Mouse (Mus musculus) stomach, embryonic 16.5 days (tissue): ENCODE data around the gene D2hgdh. TPM values are rescaled to one million over a fixed set of nuclear protein-coding genes. Genes with fewer than 3 reads are reported as not detected.
"Not testable (repeated sequence)": the region's sequence is repeated elsewhere in the genome, so short reads cannot be mapped to it uniquely, and the experiment has no call there.

Experiments
- ATAC-seq: fragments of 200-750 bp; cut with Nextera tagmentation; 2 replicates; pipeline ENCODE4 v1.8.0; 2017; ENCODE audit warnings: moderate number of reproducible peaks, moderate TSS enrichment; ENCODE audit not compliant: insufficient read depth, low FRiP score
- H3K27ac ChIP-seq: fragments of 300-500 bp; sonication (generic); 2 replicates; pipeline ENCODE4 v1.5.1; 2014; ENCODE audit warnings: low read length
- H3K27me3 ChIP-seq: fragments of 300-500 bp; sonication (generic); 2 replicates; pipeline ENCODE4 v1.6.1; 2014; ENCODE audit warnings: low read length, control low read depth, mixed read lengths; ENCODE audit not compliant: control insufficient read depth, insufficient read depth
- H3K36me3 ChIP-seq: fragments of 300-500 bp; sonication (generic); 2 replicates; pipeline ENCODE4 v1.6.1; 2014; ENCODE audit warnings: low read length; ENCODE audit not compliant: control insufficient read depth, insufficient read depth
- H3K4me1 ChIP-seq: fragments of 300-500 bp; sonication (generic); 2 replicates; pipeline ENCODE4 v1.6.1; 2014; ENCODE audit warnings: low read length, control low read depth, mixed read lengths; ENCODE audit not compliant: control insufficient read depth, insufficient read depth
- H3K4me2 ChIP-seq: fragments of 300-500 bp; sonication (generic); 2 replicates; pipeline ENCODE4 v1.6.1; 2014; ENCODE audit warnings: low read depth, low read length, mixed read lengths
- H3K4me3 ChIP-seq: fragments of 300-500 bp; sonication (generic); replicated peaks from 2 replicates; pipeline ENCODE4 v1.5.1; 2014; ENCODE audit warnings: mild to moderate bottlenecking, low read length
- H3K9ac ChIP-seq: fragments of 300-500 bp; sonication (generic); 2 replicates; pipeline ENCODE4 v1.6.1; 2014; ENCODE audit warnings: low read length
- H3K9me3 ChIP-seq: fragments of 300-500 bp; sonication (generic); replicated peaks from 2 replicates; pipeline ENCODE4 v1.6.1; 2016; ENCODE audit warnings: low read length, control low read depth; ENCODE audit not compliant: control insufficient read depth
- WGBS: fragments of 180-500 bp; shearing (Covaris S2); extraction: QIAGEN DNeasy Blood & Tissue Kit; methylation state at CpG from one replicate; pipeline ENCODE4 v1.1.7; 2014; 5-methylcytosine and 5-hydroxymethylcytosine counted together
- polyA plus RNA-seq: library from polyadenylated mRNA; unstranded; fragments of >200 nt; fragmentation: Nextera tagmentation; extraction: Ambion mirVana; gene quantifications from 2 replicates; pipeline ENCODE4 v1.2.1, GENCODE M21; 2015

The D2hgdh gene
- polyA plus RNA-seq, 1 experiment from 2014 or later: 14.3 TPM

GRCm38 (mm10) chr1:93871594-93872105 is 46.9 kb downstream of the D2hgdh start:
- not testable (repeated sequence) for H3K4me1 ChIP-seq, H3K36me3 ChIP-seq, H3K4me3 ChIP-seq, H3K9me3 ChIP-seq, ATAC-seq, H3K27ac ChIP-seq, H3K4me2 ChIP-seq, H3K9ac ChIP-seq, H3K27me3 ChIP-seq
- WGBS: 50% methylated on average over 1 of the region's 1 CpGs

GRCm38 (mm10) chr1:93874405-93874804 is 49.7 kb downstream of the D2hgdh start:
- H3K27me3 ChIP-seq, H3K4me1 ChIP-seq, H3K36me3 ChIP-seq, ATAC-seq, H3K4me3 ChIP-seq, H3K9ac ChIP-seq, H3K4me2 ChIP-seq, H3K27ac ChIP-seq, H3K9me3 ChIP-seq: not testable (repeated sequence)
- 84% methylated on average over 10 of the region's 22 CpGs for WGBS

GRCm38 (mm10) chr1:93881778-93882177 is 57.1 kb downstream of the D2hgdh start:
- not testable (repeated sequence) for H3K27ac ChIP-seq, ATAC-seq, H3K9ac ChIP-seq, H3K4me1 ChIP-seq, H3K9me3 ChIP-seq, H3K36me3 ChIP-seq, H3K4me2 ChIP-seq, H3K27me3 ChIP-seq, H3K4me3 ChIP-seq
- no CpG with 5 or more reads among the region's 11 CpGs for WGBS

GRCm38 (mm10) chr1:93890936-93891335 is 66.2 kb downstream of the D2hgdh start:
- 40% methylated on average over 1 of the region's 1 CpGs for WGBS
- H3K4me1 ChIP-seq, H3K36me3 ChIP-seq, H3K27ac ChIP-seq, H3K9ac ChIP-seq, H3K4me2 ChIP-seq, ATAC-seq, H3K4me3 ChIP-seq, H3K27me3 ChIP-seq, H3K9me3 ChIP-seq: not testable (repeated sequence)

- not testable (repeated sequence) for H3K9me3 ChIP-seq, ATAC-seq, H3K4me3 ChIP-seq, H3K9ac ChIP-seq, H3K27ac ChIP-seq, H3K4me2 ChIP-seq, H3K4me1 ChIP-seq, H3K27me3 ChIP-seq, H3K36me3 ChIP-seq
- whole genome bisulfite sequencing: no CpG with 5 or more reads among the region's 1 CpGs
Observed at GRCm38 (mm10) chr1:93897395-93897794, 72.7 kb downstream of the D2hgdh start.

GRCm38 (mm10) chr1:93901291-93901690 is 76.6 kb downstream of the D2hgdh start:
- 58% methylated on average over 2 of the region's 5 CpGs for WGBS
- H3K4me2 ChIP-seq, H3K9me3 ChIP-seq, H3K9ac ChIP-seq, H3K4me1 ChIP-seq, H3K36me3 ChIP-seq, H3K27me3 ChIP-seq, H3K4me3 ChIP-seq, H3K27ac ChIP-seq, ATAC-seq: not testable (repeated sequence)

Other genes starting within 250 kb of the D2hgdh start
- gene Stk25, start 166.2 kb upstream of the D2hgdh start, polyA plus RNA-seq: 135 and 142 TPM in 2 replicates
- gene Bok, start 139.2 kb upstream of the D2hgdh start, polyA plus RNA-seq: 64.5 and 66.8 TPM in 2 replicates
- 68.8 and 71.5 TPM in 2 replicates for gene Atg4b, start 73.4 kb upstream of the D2hgdh start, polyA plus RNA-seq
- 42.7 and 51.6 TPM in 2 replicates for gene Thap4, start 70.0 kb upstream of the D2hgdh start, polyA plus RNA-seq
- 196 and 210 TPM in 2 replicates for gene Dtymk, start 23.0 kb upstream of the D2hgdh start, polyA plus RNA-seq
- 19.1 and 20.1 TPM in 2 replicates for gene Ing5, start 20.9 kb upstream of the D2hgdh start, polyA plus RNA-seq
- gene Gal3st2, start 36.4 kb downstream of the D2hgdh start, polyA plus RNA-seq: 0.10 TPM in 1 of 2 replicates, not detected in the other
- 0.10 TPM in 1 of 2 replicates, not detected in the other for gene Gal3st2b, start 93.4 kb downstream of the D2hgdh start, polyA plus RNA-seq
- gene Gal3st2c, start 165.6 kb downstream of the D2hgdh start, polyA plus RNA-seq: not detected in 2 replicates
- gene Neu4, start 195.5 kb downstream of the D2hgdh start, polyA plus RNA-seq: not detected in 2 replicates
- gene Pdcd1, start 227.6 kb downstream of the D2hgdh start, polyA plus RNA-seq: 0.26 and 0.48 TPM in 2 replicates